In genomic region chr12:111478924-111479323, GRCm38 (mm10) we compare ENCODE assay signal across 37 mouse cellular contexts. TPM values are rescaled to one million over a fixed set of nuclear protein-coding genes. Genes with fewer than 3 reads are reported as not detected.
"Had no signal": no experiment of that assay in that cellular context is flagged by ENCODE, and none has a peak within 500 bp of the region (broad histone marks: within the 10 kb centered on the region; RNA-seq: fewer than 3 reads in every experiment).

No protein-coding gene starts in this region.

- H3K4me1 ChIP-seq: liver, embryonic 12.5 days; liver, embryonic 13.5 days; liver, embryonic 15.5 days; midbrain, embryonic 15.5 days had no signal

- H3K27ac ChIP-seq: limb, embryonic 10.5 days; limb, embryonic 12.5 days; limb, embryonic 13.5 days; limb, embryonic 15.5 days; liver, embryonic 12.5 days; liver, embryonic 13.5 days; liver, embryonic 14.5 days; liver, embryonic 15.5 days; lung, embryonic 15.5 days; macrophage; midbrain, embryonic 10.5 days; midbrain, embryonic 12.5 days; midbrain, embryonic 13.5 days; midbrain, embryonic 15.5 days; neural tube, embryonic 12.5 days had no signal

- H3K36me3 ChIP-seq: limb, embryonic 10.5 days; limb, embryonic 12.5 days; limb, embryonic 13.5 days; limb, embryonic 15.5 days; liver, embryonic 12.5 days; liver, embryonic 13.5 days; liver, embryonic 15.5 days; lung, embryonic 15.5 days; midbrain, embryonic 10.5 days; midbrain, embryonic 12.5 days; midbrain, embryonic 13.5 days; midbrain, embryonic 15.5 days; neural tube, embryonic 12.5 days had no signal

- H3K4me3 ChIP-seq: limb, embryonic 10.5 days; limb, embryonic 12.5 days; limb, embryonic 13.5 days; limb, embryonic 15.5 days; liver, embryonic 12.5 days; liver, embryonic 13.5 days; liver, embryonic 15.5 days; lung, embryonic 15.5 days; megakaryocyte, embryonic 14.5 days; midbrain, embryonic 10.5 days; midbrain, embryonic 12.5 days; midbrain, embryonic 13.5 days; midbrain, embryonic 15.5 days; myocyte; neural tube, embryonic 12.5 days had no signal

- H3K4me2 ChIP-seq: limb, embryonic 12.5 days; limb, embryonic 13.5 days; limb, embryonic 15.5 days; liver, embryonic 11.5 days; liver, embryonic 12.5 days; liver, embryonic 13.5 days; liver, embryonic 15.5 days; lung, embryonic 14.5 days; lung, embryonic 15.5 days; midbrain, embryonic 11.5 days; midbrain, embryonic 12.5 days; midbrain, embryonic 13.5 days; midbrain, embryonic 15.5 days; neural tube, embryonic 12.5 days had no signal

- DNase-seq: left cerebral cortex, postnatal 4 days; liver; liver, embryonic 13.5 days; liver, postnatal 0 days; lung, adult 18-20 months; lung, adult 2 months; lung, embryonic 14.5 days; lung, postnatal 10 days; lung, postnatal 14 days; lung, postnatal 36 days; lung, postnatal 4 days; midbrain, embryonic 14.5 days had no signal

- ATAC-seq: liver, embryonic 12.5 days; liver, postnatal 0 days; lung, postnatal 0 days; midbrain, embryonic 13.5 days; midbrain, embryonic 15.5 days; midbrain, embryonic 16.5 days had no signal

- H3K9ac ChIP-seq: limb, embryonic 12.5 days; limb, embryonic 13.5 days; limb, embryonic 15.5 days; liver, embryonic 12.5 days; liver, embryonic 13.5 days; liver, embryonic 14.5 days; liver, embryonic 15.5 days; liver, postnatal 0 days; lung, embryonic 14.5 days; lung, embryonic 15.5 days; midbrain, embryonic 12.5 days; midbrain, embryonic 13.5 days; midbrain, embryonic 15.5 days; neural tube, embryonic 12.5 days had no signal

- H3K9me3 ChIP-seq: limb, embryonic 10.5 days; limb, embryonic 13.5 days; limb, embryonic 15.5 days; liver, embryonic 12.5 days; liver, embryonic 15.5 days; lung, embryonic 15.5 days; midbrain, embryonic 10.5 days; midbrain, embryonic 12.5 days; midbrain, embryonic 13.5 days; midbrain, embryonic 15.5 days; neural tube, embryonic 12.5 days had no signal

RNA-seq across cellular contexts. Expression of gene Gm266, which starts 6.7 kb away (rescaled TPM):
- total RNA-seq: liver, adult 2 months; megakaryocyte progenitor cell, adult 5-6 weeks; megakaryocyte, adult 5-6 weeks; megakaryocyte-erythroid progenitor cell, adult 5-6 weeks; monocyte, adult 5-6 weeks had no signal
- polyA plus RNA-seq: liver, adult 2 months; macrophage had no signal
